Mouse (Mus musculus) MEL (cell line): Measurements from ENCODE around the gene Olfr51. TPM values are rescaled to one million over a fixed set of nuclear protein-coding genes. Genes with fewer than 3 reads are reported as not detected.

ENCODE experiments used
- DNase-seq: peaks from one replicate; pipeline ENCODE4 v3.0.0; 2011; ENCODE audit warnings: low read depth, low spot score
- H3K27ac ChIP-seq: 2 replicates; pipeline ENCODE4 v1.5.1; 2012; ENCODE audit warnings: low read depth, mild to moderate bottlenecking, control low read depth, low read length, moderate library complexity; ENCODE audit not compliant: control insufficient read depth
- H3K27me3 ChIP-seq, 2 experiments: fragments of 150-350 bp in 1 of 2; sonication (generic) in 1 of 2; 2 replicates each; pipeline ENCODE4 v1.6.1; 2012; ENCODE audit warnings: low read length in 2 of 2, mild to moderate bottlenecking in 2 of 2, improper control_type of control experiment in 1 of 2, moderate library complexity in 1 of 2; ENCODE audit not compliant: insufficient read depth in 2 of 2, control insufficient read depth in 1 of 2
- H3K36me3 ChIP-seq, 2 experiments: 2 replicates each; pipeline ENCODE4 v1.6.1; 2012 to 2014; ENCODE audit warnings: low read length in 2 of 2, improper control_type of control experiment in 1 of 2, inconsistent platforms in 1 of 2, mild to moderate bottlenecking in 1 of 2; ENCODE audit not compliant: insufficient read depth in 2 of 2, control insufficient read depth in 1 of 2
- H3K4me1 ChIP-seq, 2 experiments: fragments of 150-350 bp in 1 of 2; sonication (generic) in 1 of 2; 2 replicates each; pipeline ENCODE4 v1.6.1; 2012; ENCODE audit warnings: low read length in 2 of 2, improper control_type of control experiment in 1 of 2, mild to moderate bottlenecking in 1 of 2; ENCODE audit not compliant: insufficient read depth in 2 of 2, control insufficient read depth in 1 of 2
- H3K4me3 ChIP-seq, 2 experiments: fragments of 150-350 bp in 1 of 2; sonication (generic) in 1 of 2; 2 replicates each; pipeline ENCODE4 v1.5.1; 2012; ENCODE audit warnings: low read depth in 2 of 2, low read length in 2 of 2, mild to moderate bottlenecking in 2 of 2, moderate library complexity in 2 of 2, control low read depth in 1 of 2, improper control_type of control experiment in 1 of 2; ENCODE audit not compliant: control insufficient read depth in 1 of 2, insufficient read depth in 1 of 2
- H3K79me2 ChIP-seq: 2 replicates; pipeline ENCODE4 v1.6.1; 2012; ENCODE audit warnings: mild to moderate bottlenecking, low read length, moderate library complexity; ENCODE audit not compliant: control insufficient read depth, poor library complexity, insufficient read depth
- H3K9ac ChIP-seq: 2 replicates; pipeline ENCODE4 v1.6.1; 2012; ENCODE audit warnings: low read depth, mild to moderate bottlenecking, control low read depth, low read length, moderate library complexity; ENCODE audit not compliant: control insufficient read depth, poor library complexity, severe bottlenecking
- H3K9me3 ChIP-seq: fragments of 150-350 bp; sonication (generic); replicated peaks from 2 replicates; pipeline ENCODE4 v1.6.1; 2012; ENCODE audit warnings: mild to moderate bottlenecking, low read length, improper control_type of control experiment, moderate library complexity; ENCODE audit not compliant: insufficient read depth
- BHLHE40 ChIP-seq: IDR thresholded peaks from 2 replicates; pipeline ENCODE4 v1.6.1; 2012; ENCODE audit warnings: low read depth, mild to moderate bottlenecking, inconsistent platforms, low read length, improper control_type of control experiment, borderline replicate concordance
- CHD1 ChIP-seq: IDR thresholded peaks from 2 replicates; pipeline ENCODE4 v1.6.1; 2012; ENCODE audit warnings: low read depth, mild to moderate bottlenecking, inconsistent platforms, low read length, improper control_type of control experiment
- CTCF ChIP-seq, 3 experiments: IDR thresholded peaks in 2 of 3; conservative IDR thresholded peaks in 1 of 3; 2 replicates each; pipeline ENCODE4 v1.5.1; 2011 to 2012; ENCODE audit warnings: low read length in 3 of 3, low read depth in 2 of 3, mild to moderate bottlenecking in 2 of 3, improper control_type of control experiment in 1 of 3, inconsistent platforms in 1 of 3, mixed read lengths in 1 of 3, moderate library complexity in 1 of 3; ENCODE audit not compliant: control insufficient read depth in 1 of 3, insufficient read depth in 1 of 3, poor library complexity in 1 of 3, severe bottlenecking in 1 of 3
- ELF1 ChIP-seq: IDR thresholded peaks from 2 replicates; pipeline ENCODE4 v1.6.1; 2014; ENCODE audit warnings: low read depth, mild to moderate bottlenecking, inconsistent platforms, low read length, improper control_type of control experiment, moderate library complexity
- EP300 ChIP-seq, 2 experiments: IDR thresholded peaks; 2 replicates each; pipeline ENCODE4 v1.6.1; 2011; ENCODE audit warnings: improper control_type of control experiment in 2 of 2, low read length in 2 of 2, low read depth in 1 of 2, mild to moderate bottlenecking in 1 of 2
- GABPA ChIP-seq: IDR thresholded peaks from 2 replicates; pipeline ENCODE4 v1.6.1; 2012; ENCODE audit warnings: low read depth, mild to moderate bottlenecking, inconsistent platforms, low read length, improper control_type of control experiment, moderate library complexity
- GATA1 ChIP-seq: IDR thresholded peaks from 2 replicates; pipeline ENCODE4 v1.6.1; 2011; ENCODE audit warnings: low read depth, low read length, improper control_type of control experiment
- KAT2A ChIP-seq: conservative IDR thresholded peaks from 2 replicates; pipeline ENCODE4 v1.6.1; 2012; ENCODE audit warnings: low read depth, low read length, improper control_type of control experiment, inconsistent platforms
- MAFK ChIP-seq: IDR thresholded peaks from 2 replicates; pipeline ENCODE4 v1.6.1; 2011; ENCODE audit warnings: low read depth, mild to moderate bottlenecking, low read length, improper control_type of control experiment, borderline replicate concordance
- MAX ChIP-seq: IDR thresholded peaks from 2 replicates; pipeline ENCODE4 v1.6.1; 2011; ENCODE audit warnings: low read length, improper control_type of control experiment
- MAZ ChIP-seq: IDR thresholded peaks from 2 replicates; pipeline ENCODE4 v1.6.1; 2012; ENCODE audit warnings: low read depth, mild to moderate bottlenecking, inconsistent platforms, low read length, improper control_type of control experiment
- MEF2A ChIP-seq: IDR thresholded peaks from 2 replicates; pipeline ENCODE4 v1.6.1; 2014; ENCODE audit warnings: low read depth, mild to moderate bottlenecking, inconsistent platforms, low read length, improper control_type of control experiment; ENCODE audit not compliant: poor library complexity, insufficient replicate concordance, severe bottlenecking; ENCODE audit errors: extremely low read depth
- MXI1 ChIP-seq: IDR thresholded peaks from 2 replicates; pipeline ENCODE4 v1.6.1; 2011; ENCODE audit warnings: mild to moderate bottlenecking, low read depth, low read length, improper control_type of control experiment
- MYB ChIP-seq: IDR thresholded peaks from 2 replicates; pipeline ENCODE4 v1.6.1; 2011; ENCODE audit warnings: mild to moderate bottlenecking, low read depth, low read length, improper control_type of control experiment
- NELFE ChIP-seq: IDR thresholded peaks from 2 replicates; pipeline ENCODE4 v1.6.1; 2011; ENCODE audit warnings: low read depth, low read length, improper control_type of control experiment
- POLR2A ChIP-seq, 2 experiments: IDR thresholded peaks; 2 replicates each; pipeline ENCODE4 v1.6.1; 2011 to 2012; ENCODE audit warnings: low read length in 2 of 2, mild to moderate bottlenecking in 2 of 2, control low read depth in 1 of 2, improper control_type of control experiment in 1 of 2, low read depth in 1 of 2, moderate library complexity in 1 of 2; ENCODE audit not compliant: control insufficient read depth in 1 of 2, insufficient read depth in 1 of 2, poor library complexity in 1 of 2
- POLR2AphosphoS2 ChIP-seq: IDR thresholded peaks from 2 replicates; pipeline ENCODE4 v1.6.1; 2011; ENCODE audit warnings: low read length, improper control_type of control experiment
- POLR2AphosphoS5 ChIP-seq: IDR thresholded peaks from 2 replicates; pipeline ENCODE4 v1.6.1; 2012; ENCODE audit warnings: low read depth, borderline replicate concordance, mild to moderate bottlenecking, inconsistent platforms, low read length, moderate library complexity, mixed read lengths
- RAD21 ChIP-seq: IDR thresholded peaks from 2 replicates; pipeline ENCODE4 v1.6.1; 2011; ENCODE audit warnings: mild to moderate bottlenecking, low read depth, low read length, improper control_type of control experiment
- RCOR1 ChIP-seq: IDR thresholded peaks from 2 replicates; pipeline ENCODE4 v1.6.1; 2012; ENCODE audit warnings: low read depth, mild to moderate bottlenecking, inconsistent platforms, low read length, improper control_type of control experiment
- SMC3 ChIP-seq: IDR thresholded peaks from 2 replicates; pipeline ENCODE4 v1.6.1; 2011; ENCODE audit warnings: low read depth, low read length, improper control_type of control experiment
- TAL1 ChIP-seq: IDR thresholded peaks from 2 replicates; pipeline ENCODE4 v1.6.1; 2012; ENCODE audit warnings: mild to moderate bottlenecking, inconsistent platforms, low read length, moderate library complexity, mixed read lengths
- TBP ChIP-seq: IDR thresholded peaks from 2 replicates; pipeline ENCODE4 v1.8.0; 2011; ENCODE audit warnings: low read depth, low read length, improper control_type of control experiment
- UBTF ChIP-seq: IDR thresholded peaks from 2 replicates; pipeline ENCODE4 v1.6.1; 2012; ENCODE audit warnings: low read depth, mild to moderate bottlenecking, inconsistent platforms, low read length, improper control_type of control experiment, moderate library complexity, borderline replicate concordance; ENCODE audit not compliant: insufficient read depth
- USF1 ChIP-seq: IDR thresholded peaks from 2 replicates; pipeline ENCODE4 v1.6.1; 2014; ENCODE audit warnings: low read depth, mild to moderate bottlenecking, inconsistent platforms, low read length, improper control_type of control experiment, moderate library complexity
- USF2 ChIP-seq, 2 experiments: IDR thresholded peaks; 2 replicates each; pipeline ENCODE4 v1.6.1; 2011 to 2012; ENCODE audit warnings: improper control_type of control experiment in 2 of 2, low read length in 2 of 2, borderline replicate concordance in 1 of 2, inconsistent platforms in 1 of 2, low read depth in 1 of 2, mild to moderate bottlenecking in 1 of 2; ENCODE audit not compliant: insufficient read depth in 1 of 2
- ZC3H11A ChIP-seq: IDR thresholded peaks from 2 replicates; pipeline ENCODE4 v1.6.1; 2012; ENCODE audit warnings: low read depth, mild to moderate bottlenecking, inconsistent platforms, low read length, improper control_type of control experiment
- ZKSCAN1 ChIP-seq: IDR thresholded peaks from 2 replicates; pipeline ENCODE4 v1.6.1; 2012; ENCODE audit warnings: low read depth, mild to moderate bottlenecking, inconsistent platforms, low read length, improper control_type of control experiment, moderate library complexity
- ZNF384 ChIP-seq: IDR thresholded peaks from 2 replicates; pipeline ENCODE4 v1.6.1; 2012; ENCODE audit warnings: low read depth, mild to moderate bottlenecking, inconsistent platforms, low read length, improper control_type of control experiment
- polyA plus RNA-seq, 2 experiments: library from polyadenylated mRNA; stranded (reverse) in 1 of 2; unstranded in 1 of 2; fragments of >175 nt in 1 of 2; fragments of >200 nt in 1 of 2; gene quantifications; 2 replicates each; pipeline versions ENCODE4 v1.2.1 to v1.2.4; 2012; ENCODE audit warnings: low replicate concordance in 2 of 2, low read depth in 1 of 2; ENCODE audit not compliant: insufficient read length in 2 of 2, insufficient read depth in 1 of 2, missing spikeins in 1 of 2
- total RNA-seq: library from RNA; depleted of rRNA; stranded (reverse); fragments of 300-350 nt; gene quantifications from 2 replicates; pipeline ENCODE4 v1.2.3, GENCODE M21; 2012

The Olfr51 gene
- total and polyA plus RNA-seq, 3 experiments, result not detected

- Histone ChIP-seq H3K4me1 (no peaks in the 10 kb centered on the region), H3K27me3 (no peaks in the 10 kb centered on the region), H3K9ac (no peak overlapping the region), H3K36me3 (no peaks in the 10 kb centered on the region), H3K27ac (no peak overlapping the region), H3K4me3 (no peak overlapping the region), H3K9me3 (no peaks in the 10 kb centered on the region; the same call in 1 of the 2 replicates), H3K79me2 (no peaks in the 10 kb centered on the region)
- no peak for TF ChIP-seq NELFE
- no peak for TF ChIP-seq ELF1
- TF ChIP-seq ZKSCAN1, result no peak
- TF ChIP-seq USF2 (IDR thresholded peaks at IDR 0.05; ENCODE audit: borderline replicate concordance in 1 of 2, insufficient read depth in 1 of 2, low read depth in 1 of 2, low read length in 2 of 2), result no peak
- TF ChIP-seq MXI1, result no peak
- no peak for TF ChIP-seq MAX
- TF ChIP-seq EP300 (IDR thresholded peaks at IDR 0.05; ENCODE audit: low read depth in 1 of 2, low read length in 2 of 2), result no peak
- TF ChIP-seq TBP, result no peak
- no peak for TF ChIP-seq MEF2A
- no peak for TF ChIP-seq CTCF (IDR thresholded peaks at IDR 0.05 in 2 of 3, conservative IDR thresholded peaks at IDR 0.05 in 1 of 3; ENCODE audit: control insufficient read depth in 1 of 3, insufficient read depth in 1 of 3, low read depth in 2 of 3, low read length in 3 of 3, poor library complexity in 1 of 3, severe bottlenecking in 1 of 3)
- no peak for TF ChIP-seq SMC3
- no peak for TF ChIP-seq MAZ
- TF ChIP-seq MAFK, result no peak
- no peak for TF ChIP-seq POLR2A (IDR thresholded peaks at IDR 0.05; ENCODE audit: control insufficient read depth in 1 of 2, insufficient read depth in 1 of 2, low read depth in 1 of 2, low read length in 2 of 2, poor library complexity in 1 of 2)
- no peak for TF ChIP-seq TAL1
- TF ChIP-seq ZNF384, result no peak
- no peak for TF ChIP-seq CHD1
- TF ChIP-seq UBTF, result no peak
- TF ChIP-seq KAT2A, result no peak
- no peak for TF ChIP-seq POLR2AphosphoS5
- DNase-seq, result no peak
Observed at GRCm38 (mm10) chr11:51051678-51052077, 48.3 kb downstream of the Olfr51 start.

DNA sequence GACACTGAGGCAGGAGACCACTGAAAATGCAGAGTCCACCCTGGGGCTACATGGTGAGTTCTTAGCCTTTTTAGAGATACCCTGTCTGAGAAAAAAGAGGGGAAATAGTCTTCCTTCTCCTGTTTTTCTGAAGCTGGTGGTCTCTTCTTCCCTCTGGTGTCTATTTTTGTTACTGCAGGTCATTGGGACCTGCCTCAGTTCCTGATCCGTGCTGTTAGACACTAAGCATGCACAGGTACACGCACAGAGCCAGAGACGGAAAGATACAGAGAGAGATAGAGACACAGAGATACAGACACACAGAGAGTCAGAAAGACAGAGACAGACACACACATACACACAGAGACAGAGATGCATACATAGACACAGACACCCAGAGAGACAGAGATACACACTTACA lies 49.8 kb downstream of the Olfr51 start:
- Histone ChIP-seq H3K27ac (no peak overlapping the region), H3K9ac (no peak overlapping the region), H3K4me1 (no peaks in the 10 kb centered on the region), H3K79me2 (no peaks in the 10 kb centered on the region), H3K27me3 (no peaks in the 10 kb centered on the region), H3K9me3 (no peaks in the 10 kb centered on the region; the same call in 1 of the 2 replicates), H3K36me3 (no peaks in the 10 kb centered on the region), H3K4me3 (no peak overlapping the region)
- no peak for DNase-seq
- TF ChIP-seq CTCF (IDR thresholded peaks at IDR 0.05 in 2 of 3, conservative IDR thresholded peaks at IDR 0.05 in 1 of 3; ENCODE audit: control insufficient read depth in 1 of 3, insufficient read depth in 1 of 3, low read depth in 2 of 3, low read length in 3 of 3, poor library complexity in 1 of 3, severe bottlenecking in 1 of 3), result no peak
- TF ChIP-seq ZC3H11A, result no peak
- TF ChIP-seq RCOR1, result no peak
- TF ChIP-seq RAD21, result no peak
- no peak for TF ChIP-seq MXI1
- no peak for TF ChIP-seq MAFK
- TF ChIP-seq POLR2AphosphoS5, result no peak
- TF ChIP-seq GABPA, result no peak
- no peak for TF ChIP-seq ZKSCAN1
- TF ChIP-seq MEF2A, result no peak
- TF ChIP-seq MAX, result no peak
- TF ChIP-seq GATA1, result no peak
- TF ChIP-seq POLR2AphosphoS2, result no peak
- TF ChIP-seq USF1, result no peak
- TF ChIP-seq BHLHE40, result no peak
- TF ChIP-seq MYB, result no peak
- no peak for TF ChIP-seq EP300 (IDR thresholded peaks at IDR 0.05; ENCODE audit: low read depth in 1 of 2, low read length in 2 of 2)
